Mouse (Mus musculus) activated CD4-positive, CD25-positive, alpha-beta regulatory T cell (primary cell): ENCODE results near the gene Pnmt. TPM values are rescaled to one million over a fixed set of nuclear protein-coding genes. Genes with fewer than 3 reads are reported as not detected.

Experiments used
- polyA plus RNA-seq, 2 experiments: library from polyadenylated mRNA; unstranded; fragments of 100-300 nt; shearing (Covaris generic); gene quantifications; one replicate each; pipeline ENCODE4 v1.2.1; 2017

Gene Pnmt
- polyA plus RNA-seq = not detected

DNA sequence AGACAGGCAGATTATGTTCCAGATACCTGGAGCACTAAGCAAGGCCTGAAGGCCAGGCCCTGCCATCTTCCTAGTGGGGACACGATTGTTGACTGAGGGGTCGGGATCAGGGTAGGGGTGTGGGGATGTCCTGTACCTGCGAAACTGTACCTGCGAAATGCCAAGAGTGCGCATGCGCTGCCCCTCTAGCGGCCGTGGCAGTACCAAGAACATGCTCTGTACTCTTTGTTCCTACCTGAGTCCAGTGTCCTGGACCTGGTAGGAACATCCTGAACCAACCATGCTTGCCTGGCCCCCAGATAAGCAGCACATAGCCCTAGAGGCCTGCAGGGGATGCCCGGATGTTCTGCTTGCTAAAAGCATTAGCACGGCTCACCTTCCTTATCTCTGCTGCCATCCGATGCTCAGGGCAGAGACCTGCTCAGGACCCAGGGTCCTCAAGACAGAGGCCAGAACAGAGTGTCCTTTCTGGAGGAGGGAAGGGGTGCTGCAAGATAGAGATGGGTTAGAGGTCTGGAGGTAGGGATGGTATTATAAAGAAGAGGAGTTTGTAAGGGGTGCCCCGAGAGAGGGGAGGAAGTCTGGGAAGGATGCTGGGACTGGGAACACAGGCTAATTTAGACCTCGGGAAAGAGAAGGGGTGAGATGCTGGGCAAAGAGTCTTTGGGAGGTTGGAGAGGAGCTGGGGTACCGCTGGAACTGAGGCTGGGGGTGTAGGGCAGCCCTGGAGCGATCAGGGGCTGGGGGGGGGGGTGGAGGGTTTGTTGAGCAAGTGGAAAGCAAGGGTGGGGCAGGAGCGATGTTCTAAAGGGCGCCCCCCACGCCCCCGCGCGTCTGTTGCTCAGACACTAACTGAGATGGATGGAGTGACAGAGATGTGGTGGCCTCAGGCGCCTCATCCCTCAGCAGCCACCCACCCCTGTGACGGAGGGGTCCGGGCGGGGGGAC, at the start of gene Pnmt:
Pnmt (plus strand) TSS at position 813 of the 948 bp plus-strand sequence.

GRCm38 (mm10) chr11:98348083-98348961, 37.9 kb upstream of the Pnmt start, which contains the start of gene Ppp1r1b:
Ppp1r1b (plus strand) TSS chr11:98348404.

DNA sequence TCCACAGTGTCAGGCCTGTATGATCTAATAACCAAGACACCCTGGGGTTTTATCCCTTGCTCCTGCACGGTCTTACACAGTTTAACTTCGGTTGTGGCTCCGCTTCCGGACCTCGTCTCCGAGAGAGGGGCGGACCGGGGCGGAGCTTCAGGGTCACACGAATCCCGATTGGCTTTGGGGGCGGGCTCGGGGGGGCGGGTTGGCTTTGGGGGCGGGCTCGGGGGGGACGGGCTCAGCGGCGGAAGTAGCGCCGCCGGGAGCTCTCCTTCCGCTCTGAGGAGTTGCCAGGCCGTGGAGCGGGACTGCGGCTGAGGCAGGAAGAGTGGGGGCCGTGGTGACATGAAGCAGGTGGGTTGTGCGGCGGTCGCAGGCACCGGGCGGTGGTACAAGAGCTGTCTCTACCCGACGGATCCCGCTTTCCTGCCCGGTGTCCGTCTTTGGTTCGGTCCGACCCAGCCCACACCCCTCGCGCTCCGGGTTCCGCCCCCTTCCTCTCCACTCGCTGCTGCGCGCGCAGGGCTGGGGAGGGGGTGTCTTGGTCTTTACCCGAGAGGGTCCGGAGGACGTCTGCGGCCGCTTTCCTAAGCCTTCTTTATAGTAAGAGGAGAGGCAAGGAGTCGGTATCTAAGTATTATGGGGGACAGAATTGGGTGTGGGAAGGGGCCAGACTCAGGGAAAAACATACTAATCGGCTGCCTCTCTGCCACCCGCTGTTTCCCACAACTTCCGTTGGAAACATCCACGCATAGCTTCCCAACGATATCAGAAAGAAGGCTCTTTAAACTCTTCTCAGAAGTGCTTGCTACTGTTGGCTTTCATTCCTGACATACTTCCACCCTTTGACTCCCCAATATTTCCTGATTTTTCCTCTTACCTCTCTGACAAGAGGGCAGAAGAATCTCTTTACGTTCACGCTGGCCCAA, 27.8 kb upstream of the Pnmt start, which contains the start of gene Stard3:
Stard3 (plus strand) TSS at position 208 of the 923 bp plus-strand sequence.

DNA sequence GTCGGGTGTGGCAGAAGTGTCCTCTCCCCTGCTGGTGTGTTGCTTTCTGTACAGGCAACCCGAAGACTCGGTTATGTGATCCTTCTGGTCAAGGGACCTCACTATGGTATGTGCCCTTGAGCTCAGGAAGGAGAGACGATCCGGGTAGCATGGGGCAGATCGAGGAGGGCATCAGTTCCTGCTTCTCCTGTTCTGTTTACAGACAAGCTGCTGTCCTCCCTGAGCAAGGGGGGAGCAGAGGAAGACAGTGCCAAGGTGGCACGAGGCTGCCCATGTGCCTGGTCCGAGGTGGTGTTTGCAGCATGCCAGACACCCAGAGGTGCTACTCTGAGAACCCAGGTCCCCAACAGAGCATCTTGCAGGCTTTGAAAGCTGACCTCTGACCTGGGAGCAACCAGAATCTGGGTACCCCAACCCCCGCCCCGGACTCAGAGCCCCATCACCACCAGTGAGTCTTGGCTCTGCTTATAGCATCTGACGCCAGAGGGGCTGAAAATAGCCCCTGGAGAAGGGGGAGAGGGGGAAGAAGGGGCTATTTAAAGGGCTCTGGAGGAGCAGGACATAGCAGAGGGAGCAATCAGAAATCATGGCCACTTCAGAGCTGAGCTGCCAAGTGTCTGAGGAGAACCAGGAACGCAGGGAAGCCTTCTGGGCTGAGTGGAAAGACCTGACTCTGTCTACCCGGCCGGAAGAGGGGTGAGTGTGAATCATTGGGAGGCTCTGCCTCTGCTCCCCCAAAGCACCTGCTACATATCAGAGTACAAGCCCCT, 2.8 kb upstream of the Pnmt start, which contains the start of gene Tcap:
Tcap (plus strand) TSS at position 551 of the 770 bp plus-strand sequence.

GRCm38 (mm10) chr11:98400161-98400726, 14.0 kb downstream of the Pnmt start, which contains the start of gene Pgap3:
Pgap3 (minus strand) TSS chr11:98400490.

DNA sequence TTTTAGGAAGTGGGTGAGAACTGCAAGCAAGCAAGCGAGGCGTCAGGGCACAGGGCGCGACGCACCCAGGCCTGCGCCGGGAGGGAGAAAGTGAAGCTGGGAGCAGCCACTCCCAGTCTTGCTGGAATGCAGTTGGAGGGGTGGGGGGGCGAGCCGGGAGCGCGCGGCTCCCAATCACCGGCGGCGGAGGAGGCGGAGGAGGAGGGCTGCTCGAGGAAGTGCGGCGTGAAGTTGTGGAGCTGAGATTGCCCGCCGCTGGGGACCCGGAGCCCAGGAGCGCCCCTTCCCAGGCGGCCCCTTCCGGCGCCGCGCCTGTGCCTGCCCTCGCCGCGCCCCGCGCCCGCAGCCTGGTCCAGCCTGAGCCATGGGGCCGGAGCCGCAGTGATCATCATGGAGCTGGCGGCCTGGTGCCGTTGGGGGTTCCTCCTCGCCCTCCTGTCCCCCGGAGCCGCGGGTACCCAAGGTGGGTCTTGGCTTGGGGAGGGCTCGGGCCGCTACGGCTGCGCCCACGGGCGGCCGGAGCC, 26.1 kb downstream of the Pnmt start, which contains the start of gene Erbb2:
Erbb2 (plus strand) TSS at position 198 of the 524 bp plus-strand sequence.

Other genes starting within 250 kb of the Pnmt start
- 10 to 100 TPM; 30.8 to 41.5 TPM for gene Fbxl20, start 236.0 kb upstream of the Pnmt start, polyA plus RNA-seq
- gene Med1, start 193.2 kb upstream of the Pnmt start, polyA plus RNA-seq = 10 to 100 TPM; 31.7 to 44.3 TPM
- gene Cdk12, start 183.4 kb upstream of the Pnmt start, polyA plus RNA-seq = 10 to 100 TPM; 16.4 to 18.7 TPM
- under 1 TPM in 1 of 2 experiments, not detected in 1; 0.05 TPM for gene Neurod2, start 56.8 kb upstream of the Pnmt start, polyA plus RNA-seq
- gene Ppp1r1b, start 38.0 kb upstream of the Pnmt start, polyA plus RNA-seq = under 1 TPM in 1 of 2 experiments, not detected in 1; 0.39 TPM
- gene Stard3, start 28.1 kb upstream of the Pnmt start, polyA plus RNA-seq = 10 to 100 TPM; 43.8 to 54.6 TPM
- not detected for gene Tcap, start 2.6 kb upstream of the Pnmt start, polyA plus RNA-seq
- 10 to 100 TPM in 1 of 2 experiments, 1 to 10 TPM in 1; 5.4 to 11.7 TPM for gene Pgap3, start 14.0 kb downstream of the Pnmt start, polyA plus RNA-seq
- gene Erbb2, start 26.0 kb downstream of the Pnmt start, polyA plus RNA-seq = under 1 TPM in 1 of 2 experiments, not detected in 1; 0.99 TPM
- 100 to 1,000 TPM; 164 to 186 TPM for gene Mien1, start 52.5 kb downstream of the Pnmt start, polyA plus RNA-seq
- 10 to 100 TPM in 1 of 2 experiments, 1 to 10 TPM in 1; 2.2 to 10.1 TPM for gene Grb7, start 59.9 kb downstream of the Pnmt start, polyA plus RNA-seq
- 100 to 1,000 TPM; 115 to 157 TPM for gene Ikzf3, start 159.6 kb downstream of the Pnmt start, polyA plus RNA-seq
- gene Zpbp2, start 164.6 kb downstream of the Pnmt start, polyA plus RNA-seq = 1 to 10 TPM; 2.1 to 7.1 TPM
- 10 to 100 TPM; 60.0 to 64.2 TPM for gene Ormdl3, start 200.9 kb downstream of the Pnmt start, polyA plus RNA-seq
- not detected for gene Lrrc3c, start 211.8 kb downstream of the Pnmt start, polyA plus RNA-seq
- 1 to 10 TPM; 4.5 to 5.4 TPM for gene Gm12355, start 239.2 kb downstream of the Pnmt start, polyA plus RNA-seq
- under 1 TPM in 1 of 2 experiments, not detected in 1; 0.23 TPM for gene Gsdma3, start 239.9 kb downstream of the Pnmt start, polyA plus RNA-seq